Mouse (Mus musculus) myocyte (in vitro differentiated cells): ENCODE results near the gene Kcne3. TPM values are rescaled to one million over a fixed set of nuclear protein-coding genes. Genes with fewer than 3 reads are reported as not detected.

Experiments
- H3K27me3 ChIP-seq: one replicate; pipeline ENCODE4 v1.6.1; 2011; ENCODE audit not compliant: control insufficient read depth, insufficient read depth, insufficient read length
- H3K36me3 ChIP-seq: one replicate; pipeline ENCODE4 v1.6.1; 2011; ENCODE audit not compliant: control insufficient read depth, insufficient read depth
- H3K4me2 ChIP-seq: one replicate; pipeline ENCODE4 v1.6.1; 2011; ENCODE audit warnings: low read depth, control low read depth
- H3K4me3 ChIP-seq: one replicate; pipeline ENCODE4 v1.5.1; 2011; ENCODE audit warnings: mild to moderate bottlenecking, control low read depth, moderate library complexity
- H3K79me2 ChIP-seq: one replicate; pipeline ENCODE4 v1.6.1; 2011; ENCODE audit not compliant: control insufficient read depth, insufficient read depth
- H3ac ChIP-seq: one replicate; pipeline ENCODE4 v1.6.1; 2011; ENCODE audit not compliant: control insufficient read depth, insufficient read length
- CEBPB ChIP-seq: IDR thresholded peaks from 2 replicates; pipeline ENCODE4 v1.6.1; 2011; ENCODE audit warnings: mild to moderate bottlenecking, moderate library complexity; ENCODE audit not compliant: poor library complexity, insufficient read depth, severe bottlenecking
- E2F4 ChIP-seq: IDR thresholded peaks from one replicate; pipeline ENCODE4 v1.6.1; 2011; ENCODE audit warnings: mild to moderate bottlenecking, control low read depth, moderate library complexity; ENCODE audit not compliant: insufficient read depth
- MAX ChIP-seq: IDR thresholded peaks from one replicate; pipeline ENCODE4 v1.6.1; 2011; ENCODE audit warnings: low read depth, mild to moderate bottlenecking, control low read depth
- MYOD1 ChIP-seq, 3 experiments: IDR thresholded peaks; one replicate each; pipeline ENCODE4 v1.6.1; 2011; ENCODE audit warnings: control low read depth in 2 of 3, low read depth in 2 of 3, mild to moderate bottlenecking in 2 of 3, moderate library complexity in 1 of 3; ENCODE audit not compliant: insufficient read length in 2 of 3, control insufficient read depth in 1 of 3
- MYOG ChIP-seq, 3 experiments: IDR thresholded peaks; one replicate each; pipeline ENCODE4 v1.6.1; 2011; ENCODE audit warnings: control low read depth in 2 of 3, low read depth in 2 of 3, mild to moderate bottlenecking in 2 of 3; ENCODE audit not compliant: insufficient read length in 2 of 3, control insufficient read depth in 1 of 3, insufficient read depth in 1 of 3
- POLR2A ChIP-seq: IDR thresholded peaks from one replicate; pipeline ENCODE4 v1.6.1; 2011; ENCODE audit warnings: low read depth, mild to moderate bottlenecking, control low read depth, moderate library complexity; ENCODE audit not compliant: insufficient read length
- POLR2AphosphoS2 ChIP-seq: IDR thresholded peaks from one replicate; pipeline ENCODE4 v1.6.1; 2011; ENCODE audit warnings: low read depth, control low read depth; ENCODE audit not compliant: insufficient read length
- REST ChIP-seq: IDR thresholded peaks from one replicate; pipeline ENCODE4 v1.6.1; 2011; ENCODE audit warnings: mild to moderate bottlenecking, control low read depth, moderate library complexity; ENCODE audit not compliant: insufficient read depth, insufficient read length
- SRF ChIP-seq: IDR thresholded peaks from one replicate; pipeline ENCODE4 v1.6.1; 2011; ENCODE audit warnings: low read depth; ENCODE audit not compliant: control insufficient read depth, insufficient read length
- TCF12 ChIP-seq: IDR thresholded peaks from one replicate; pipeline ENCODE4 v1.6.1; 2011; ENCODE audit warnings: mild to moderate bottlenecking, control low read depth; ENCODE audit not compliant: poor library complexity, insufficient read depth, severe bottlenecking
- TCF3 ChIP-seq: IDR thresholded peaks from one replicate; pipeline ENCODE4 v1.6.1; 2011; ENCODE audit warnings: low read depth, control low read depth; ENCODE audit not compliant: insufficient read length
- USF1 ChIP-seq: IDR thresholded peaks from one replicate; pipeline ENCODE4 v1.6.1; 2011; ENCODE audit warnings: low read depth, mild to moderate bottlenecking, control low read depth, moderate library complexity
- polyA plus RNA-seq: library from polyadenylated mRNA; unstranded; fragments of >200 nt; fragmentation: generic; extraction: Trizol; gene quantifications from one replicate; pipeline ENCODE4 v1.2.1, GENCODE M21; 2012; ENCODE audit warnings: missing spikeins

The Kcne3 gene
- polyA plus RNA-seq, 1 experiment: not detected

- Histone ChIP-seq H3K79me2 (no peaks in the 10 kb centered on the region), H3ac (no peak overlapping the region), H3K27me3 (no peaks in the 10 kb centered on the region), H3K4me2 (no peak overlapping the region), H3K36me3 (no peaks in the 10 kb centered on the region), H3K4me3 (no peak overlapping the region)
- TF ChIP-seq TCF3 (no peak), REST (no peak), CEBPB (no peak), E2F4 (no peak), POLR2A (no peak), MYOD1 (IDR thresholded peaks at IDR 0.05; ENCODE audit: control insufficient read depth in 1 of 3, insufficient read length in 2 of 3, low read depth in 2 of 3) (no peak), POLR2AphosphoS2 (no peak), MYOG (IDR thresholded peaks at IDR 0.05; ENCODE audit: control insufficient read depth in 1 of 3, insufficient read depth in 1 of 3, insufficient read length in 2 of 3, low read depth in 2 of 3) (no peak), TCF12 (no peak), MAX (no peak), SRF (no peak), USF1 (no peak)
These were observed 7.6 kb upstream of the Kcne3 start for GRCm38 (mm10) chr7:100168654-100169053.

- H3K4me3 ChIP-seq: no peak overlapping the region
- H3K36me3 ChIP-seq: no peaks in the 10 kb centered on the region
- TF ChIP-seq TCF12: no peak
- TF ChIP-seq SRF: no peak
- no peak for TF ChIP-seq MYOG (IDR thresholded peaks at IDR 0.05; ENCODE audit: control insufficient read depth in 1 of 3, insufficient read depth in 1 of 3, insufficient read length in 2 of 3, low read depth in 2 of 3)
- no peak for TF ChIP-seq REST
- TF ChIP-seq POLR2AphosphoS2: no peak
- TF ChIP-seq TCF3: no peak
- TF ChIP-seq MAX: no peak
- TF ChIP-seq E2F4: no peak
- TF ChIP-seq MYOD1 (IDR thresholded peaks at IDR 0.05; ENCODE audit: control insufficient read depth in 1 of 3, insufficient read length in 2 of 3, low read depth in 2 of 3): no peak
- no peak for TF ChIP-seq CEBPB
- H3ac ChIP-seq: no peak overlapping the region
- H3K4me2 ChIP-seq: no peak overlapping the region
- no peaks in the 10 kb centered on the region for H3K79me2 ChIP-seq
- no peaks in the 10 kb centered on the region for H3K27me3 ChIP-seq
These were observed 5.5 kb upstream of the Kcne3 start for GRCm38 (mm10) chr7:100170756-100171155.

- Histone ChIP-seq H3K27me3 (peaks cover 5% of the 10 kb centered on the region), H3K36me3 (no peaks in the 10 kb centered on the region), H3K4me2 (no peak overlapping the region), H3K4me3 (no peak overlapping the region), H3K79me2 (no peaks in the 10 kb centered on the region), H3ac (no peak overlapping the region)
- no peak for TF ChIP-seq MYOG (IDR thresholded peaks at IDR 0.05; ENCODE audit: control insufficient read depth in 1 of 3, insufficient read depth in 1 of 3, insufficient read length in 2 of 3, low read depth in 2 of 3)
- TF ChIP-seq TCF12: no peak
- no peak for TF ChIP-seq USF1
- TF ChIP-seq POLR2AphosphoS2: no peak
- TF ChIP-seq SRF: no peak
- TF ChIP-seq MYOD1 (IDR thresholded peaks at IDR 0.05; ENCODE audit: control insufficient read depth in 1 of 3, insufficient read length in 2 of 3, low read depth in 2 of 3): no peak
- TF ChIP-seq REST: no peak
- no peak for TF ChIP-seq POLR2A
- TF ChIP-seq E2F4: no peak
- no peak for TF ChIP-seq TCF3
These were observed 2.0 kb downstream of the Kcne3 start for GRCm38 (mm10) chr7:100178016-100178890.

- H3K27me3 ChIP-seq: peaks cover 5% of the 10 kb centered on the region
- TF ChIP-seq TCF3 (no peak), MAX (no peak)
- H3K4me2 ChIP-seq: no peak overlapping the region
- no peak overlapping the region for H3ac ChIP-seq
- H3K4me3 ChIP-seq: no peak overlapping the region
- H3K36me3 ChIP-seq: no peaks in the 10 kb centered on the region
- no peaks in the 10 kb centered on the region for H3K79me2 ChIP-seq
These were observed 2.6 kb downstream of the Kcne3 start for GRCm38 (mm10) chr7:100178891-100179233.

GRCm38 (mm10) chr7:100179394-100179793, 3.1 kb downstream of the Kcne3 start:
- Histone ChIP-seq H3K4me3 (no peak overlapping the region), H3ac (no peak overlapping the region), H3K4me2 (no peak overlapping the region), H3K36me3 (no peaks in the 10 kb centered on the region), H3K27me3 (peaks cover 5% of the 10 kb centered on the region), H3K79me2 (no peaks in the 10 kb centered on the region)
- TF ChIP-seq TCF12 (no peak), MAX (no peak), MYOD1 (IDR thresholded peaks at IDR 0.05; ENCODE audit: control insufficient read depth in 1 of 3, insufficient read length in 2 of 3, low read depth in 2 of 3) (no peak), POLR2A (no peak), E2F4 (no peak), MYOG (IDR thresholded peaks at IDR 0.05; ENCODE audit: control insufficient read depth in 1 of 3, insufficient read depth in 1 of 3, insufficient read length in 2 of 3, low read depth in 2 of 3) (no peak), SRF (no peak), REST (no peak), POLR2AphosphoS2 (no peak), CEBPB (no peak)
